Mouse (Mus musculus): Measurements from ENCODE around the gene Fam198b.
A peak's percentile ranks its signal among the peaks of the same experiment; 100 is the strongest.

Gene Fam198b

GRCm38 (mm10) chr3:79884305-79884704 is at the start of gene Fam198b:
Gene Fam198b (plus strand): TSS chr3:79884533.
- no peak for DNase-seq

- peak in 1 of 2 experiments; percentile 17 for DNase-seq
Measured at GRCm38 (mm10) chr3:79838751-79839150, 45.6 kb upstream of the Fam198b start.

- no peak for DNase-seq
Measured at GRCm38 (mm10) chr3:79841475-79841874, 42.9 kb upstream of the Fam198b start.

GRCm38 (mm10) chr3:79842165-79842564 is 42.2 kb upstream of the Fam198b start:
- peak; percentile 66 to 81 for DNase-seq

- DNase-seq, result peak; percentile 78 to 83
Measured at GRCm38 (mm10) chr3:79842616-79843016, 41.7 kb upstream of the Fam198b start.

GRCm38 (mm10) chr3:79843999-79844398 is 40.3 kb upstream of the Fam198b start:
- DNase-seq, result no peak

- DNase-seq, result no peak
Measured at GRCm38 (mm10) chr3:79846633-79847032, 37.7 kb upstream of the Fam198b start.

- no peak for DNase-seq
Measured at GRCm38 (mm10) chr3:79848841-79849240, 35.5 kb upstream of the Fam198b start.

GRCm38 (mm10) chr3:79849621-79850020 is 34.7 kb upstream of the Fam198b start:
- peak in 1 of 2 experiments; percentile 19 for DNase-seq

- no peak for DNase-seq
Measured at GRCm38 (mm10) chr3:79850656-79851055, 33.7 kb upstream of the Fam198b start.

GRCm38 (mm10) chr3:79852108-79852507 is 32.2 kb upstream of the Fam198b start:
- DNase-seq, result no peak

- DNase-seq, result no peak
Measured at GRCm38 (mm10) chr3:79852654-79853166, 31.6 kb upstream of the Fam198b start, which contains the start of gene Tmem144. Gene Tmem144 (minus strand): TSS chr3:79852773.

GRCm38 (mm10) chr3:79857780-79858179 is 26.6 kb upstream of the Fam198b start:
- DNase-seq, result no peak

GRCm38 (mm10) chr3:79858221-79858620 is 26.1 kb upstream of the Fam198b start:
- no peak for DNase-seq

- no peak for DNase-seq
Measured at GRCm38 (mm10) chr3:79864824-79865223, 19.5 kb upstream of the Fam198b start.

GRCm38 (mm10) chr3:79866089-79866488 is 18.2 kb upstream of the Fam198b start:
- DNase-seq, result no peak

- no peak for DNase-seq
Measured at GRCm38 (mm10) chr3:79866526-79866925, 17.8 kb upstream of the Fam198b start.

GRCm38 (mm10) chr3:79867121-79867709 is 17.1 kb upstream of the Fam198b start:
- no peak for DNase-seq

GRCm38 (mm10) chr3:79875471-79875870 is 8.9 kb upstream of the Fam198b start:
- DNase-seq, result no peak

- DNase-seq, result peak in 1 of 2 experiments; percentile 38
Measured at GRCm38 (mm10) chr3:79878350-79878749, 6.0 kb upstream of the Fam198b start.

- DNase-seq, result no peak
Measured at GRCm38 (mm10) chr3:79879246-79879645, 5.1 kb upstream of the Fam198b start.

GRCm38 (mm10) chr3:79881645-79882044 is 2.7 kb upstream of the Fam198b start:
- DNase-seq, result no peak

GRCm38 (mm10) chr3:79883092-79883491 is 1.2 kb upstream of the Fam198b start:
- DNase-seq, result peak; percentile 76 to 82

GRCm38 (mm10) chr3:79884761-79885189 is 442 bp downstream of the Fam198b start:
- DNase-seq, result peak; percentile 79 to 83
